Mouse (Mus musculus) cerebellum, adult 8-10 months (tissue): ENCODE measurements around the gene Flvcr2.
A peak's percentile ranks its signal among the peaks of the same experiment; 100 is the strongest.

Experiments used
- DNase-seq: peaks from one replicate; pipeline ENCODE4 v3.0.0; 2022

The Flvcr2 gene

GRCm38 (mm10) chr12:85800031-85800430 lies 53.7 kb downstream of the Flvcr2 start:
- DNase-seq = no peak

GRCm38 (mm10) chr12:85809726-85810125 lies 63.4 kb downstream of the Flvcr2 start:
- no peak for DNase-seq

GRCm38 (mm10) chr12:85810959-85811358 lies 64.6 kb downstream of the Flvcr2 start:
- DNase-seq = no peak

GRCm38 (mm10) chr12:85811676-85812075 lies 65.3 kb downstream of the Flvcr2 start:
- no peak for DNase-seq

GRCm38 (mm10) chr12:85813599-85813998 lies 67.3 kb downstream of the Flvcr2 start:
- DNase-seq = no peak

- no peak for DNase-seq
These were observed 75.7 kb downstream of the Flvcr2 start for GRCm38 (mm10) chr12:85822051-85822450.

GRCm38 (mm10) chr12:85824438-85825264 lies 78.3 kb downstream of the Flvcr2 start, which contains the start of the genes Erg28 and Ttll5:
Erg28 (minus strand) TSS chr12:85824550.
Ttll5 (plus strand) TSS chr12:85824659.
- DNase-seq = peak; percentile 96

GRCm38 (mm10) chr12:85825361-85825760 lies 79.0 kb downstream of the Flvcr2 start:
- DNase-seq = no peak

GRCm38 (mm10) chr12:85825822-85826221 lies 79.5 kb downstream of the Flvcr2 start:
- no peak for DNase-seq

GRCm38 (mm10) chr12:85828856-85829255 lies 82.5 kb downstream of the Flvcr2 start:
- DNase-seq = no peak

- DNase-seq = no peak
These were observed 83.5 kb downstream of the Flvcr2 start for GRCm38 (mm10) chr12:85829866-85830265.

GRCm38 (mm10) chr12:85830691-85831090 lies 84.4 kb downstream of the Flvcr2 start:
- no peak for DNase-seq

- DNase-seq = no peak
These were observed 88.2 kb downstream of the Flvcr2 start for GRCm38 (mm10) chr12:85834543-85834942.

- DNase-seq = no peak
These were observed 91.4 kb downstream of the Flvcr2 start for GRCm38 (mm10) chr12:85837765-85838164.

- DNase-seq = no peak
These were observed 93.1 kb downstream of the Flvcr2 start for GRCm38 (mm10) chr12:85839371-85840000.

GRCm38 (mm10) chr12:85848164-85848958 lies 102.0 kb downstream of the Flvcr2 start:
- DNase-seq = no peak

- no peak for DNase-seq
These were observed 104.3 kb downstream of the Flvcr2 start for GRCm38 (mm10) chr12:85850661-85851060.

- no peak for DNase-seq
These were observed 107.5 kb downstream of the Flvcr2 start for GRCm38 (mm10) chr12:85853836-85854235.

- DNase-seq = no peak
These were observed 107.9 kb downstream of the Flvcr2 start for GRCm38 (mm10) chr12:85854271-85854670.

- no peak for DNase-seq
These were observed 111.0 kb downstream of the Flvcr2 start for GRCm38 (mm10) chr12:85857300-85857699.

GRCm38 (mm10) chr12:85859111-85859510 lies 112.8 kb downstream of the Flvcr2 start:
- no peak for DNase-seq

GRCm38 (mm10) chr12:85859511-85860189 lies 113.3 kb downstream of the Flvcr2 start:
- DNase-seq = no peak

GRCm38 (mm10) chr12:85862514-85862913 lies 116.2 kb downstream of the Flvcr2 start:
- DNase-seq = peak; percentile 17
